Mouse (Mus musculus) lung, adult 2 months (tissue): Measurements from ENCODE around the gene Fn3krp.

Experiments used
- CTCF ChIP-seq: fragments of 200-500 bp; IDR thresholded peaks from 2 replicates; pipeline ENCODE4 v1.5.1; 2011; ENCODE audit warnings: mild to moderate bottlenecking, low read length, control low read depth; ENCODE audit not compliant: insufficient read depth
- POLR2A ChIP-seq: fragments of 200-500 bp; IDR thresholded peaks from 2 replicates; pipeline ENCODE4 v1.6.1; 2011; ENCODE audit warnings: low read depth, mild to moderate bottlenecking, control low read depth, low read length, borderline replicate concordance; ENCODE audit errors: extremely low read depth

GRCm38 (mm10) chr11:121451753-121452635 lies 30.8 kb downstream of the Fn3krp start, which contains the start of gene Tbcd:
- TF ChIP-seq CTCF (no peak), POLR2A (no peak; the same call in 1 of the 2 replicates)
